Mouse (Mus musculus): Measurements from ENCODE around the gene Ndufa10. TPM values are rescaled to one million over a fixed set of nuclear protein-coding genes. Genes with fewer than 3 reads are reported as not detected.
"Not testable (repeated sequence)": the region's sequence is repeated elsewhere in the genome, so short reads cannot be mapped to it uniquely, and the experiment has no call there.

The Ndufa10 gene
- 1,000 to 10,000 TPM; 1,015 to 1,018 TPM for total RNA-seq (2021)

GRCm38 (mm10) chr1:92473165-92474041 is at the start of gene Ndufa10:
Gene Ndufa10, minus strand, starts transcription at chr1:92473860.
- DNase-seq (ENCODE audit: low spot score), result peak; percentile 83
- intact Hi-C loops (cut with DNase I), result loop anchor here (5.0 to 10.0 kb wide), 2 partner anchors 169 to 929 kb away; partner anchors contain the start of genes Asb1 and Cops9

- intact Hi-C loops (cut with DNase I), result loop anchor here (1.0 to 2.0 kb wide), 2 partner anchors 89 to 127 kb away; partner anchors contain the start of gene Otos
- no peak for DNase-seq (ENCODE audit: low spot score)
Measured at GRCm38 (mm10) chr1:92521376-92521775, 47.7 kb upstream of the Ndufa10 start.

GRCm38 (mm10) chr1:92519046-92519445 is 45.4 kb upstream of the Ndufa10 start:
- DNase-seq (ENCODE audit: low spot score), result no peak
- intact Hi-C loops (cut with DNase I), result no loop called here

- no peak for DNase-seq (ENCODE audit: low spot score)
- intact Hi-C loops (cut with DNase I), result no loop called here
Measured at GRCm38 (mm10) chr1:92518561-92518960, 44.9 kb upstream of the Ndufa10 start, which contains the start of gene Olfr1414. Gene Olfr1414, minus strand, starts transcription at chr1:92518661.

GRCm38 (mm10) chr1:92515390-92515789 is 41.7 kb upstream of the Ndufa10 start:
- intact Hi-C loops (cut with DNase I), result no loop called here
- no peak for DNase-seq (ENCODE audit: low spot score)

GRCm38 (mm10) chr1:92511646-92512045 is 38.0 kb upstream of the Ndufa10 start:
- intact Hi-C loops (cut with DNase I); DNase-seq (ENCODE audit: low spot score): not testable (repeated sequence)

GRCm38 (mm10) chr1:92496001-92496400 is 22.3 kb upstream of the Ndufa10 start, which contains the start of gene Olfr1415:
Gene Olfr1415, minus strand, starts transcription at chr1:92496101.
- intact Hi-C loops (cut with DNase I), result no loop called here
- no peak for DNase-seq (ENCODE audit: low spot score)

- intact Hi-C loops (cut with DNase I), result no loop called here
- no peak for DNase-seq (ENCODE audit: low spot score)
Measured at GRCm38 (mm10) chr1:92485013-92485412, 11.4 kb upstream of the Ndufa10 start, which contains the start of gene Olfr1416. Gene Olfr1416, minus strand, starts transcription at chr1:92485113.

- intact Hi-C loops (cut with DNase I), result loop anchor here (5.0 to 10.0 kb wide), 2 partner anchors 168 to 929 kb away; partner anchors contain the start of genes Asb1 and Cops9
Measured at GRCm38 (mm10) chr1:92474066-92474578, 462 bp upstream of the Ndufa10 start.

GRCm38 (mm10) chr1:92468891-92469290 is 4.8 kb downstream of the Ndufa10 start:
- intact Hi-C loops (cut with DNase I), result no loop called here
- no peak for DNase-seq (ENCODE audit: low spot score)

More at GRCm38 (mm10) chr1:92474066-92474578, 462 bp upstream of the Ndufa10 start:
- DNase-seq (ENCODE audit: low spot score), result no peak

GRCm38 (mm10) chr1:92458416-92458815 is 15.2 kb downstream of the Ndufa10 start:
- intact Hi-C loops (cut with DNase I), result loop anchor here (10.0 kb wide), 2 partner anchors 284 to 334 kb away; no protein-coding TSS in a partner anchor
- no peak for DNase-seq (ENCODE audit: low spot score)

GRCm38 (mm10) chr1:92457758-92458157 is 15.9 kb downstream of the Ndufa10 start:
- DNase-seq (ENCODE audit: low spot score), result no peak
- intact Hi-C loops (cut with DNase I), result loop anchor here (10.0 kb wide), 2 partner anchors 283 to 333 kb away; no protein-coding TSS in a partner anchor

GRCm38 (mm10) chr1:92453751-92454445 is 19.8 kb downstream of the Ndufa10 start:
- no peak for DNase-seq (ENCODE audit: low spot score)
- intact Hi-C loops (cut with DNase I), result loop anchor here (2.0 to 10.0 kb wide), 4 partner anchors 279 to 542 kb away; no protein-coding TSS in a partner anchor

GRCm38 (mm10) chr1:92448293-92448692 is 25.4 kb downstream of the Ndufa10 start:
- intact Hi-C loops (cut with DNase I), result no loop called here
- DNase-seq (ENCODE audit: low spot score), result no peak

GRCm38 (mm10) chr1:92441453-92442063 is 32.1 kb downstream of the Ndufa10 start:
- DNase-seq (ENCODE audit: low spot score), result no peak
- intact Hi-C loops (cut with DNase I), result no loop called here

- no peak for DNase-seq (ENCODE audit: low spot score)
- intact Hi-C loops (cut with DNase I), result no loop called here
Measured at GRCm38 (mm10) chr1:92440066-92440750, 33.5 kb downstream of the Ndufa10 start.

GRCm38 (mm10) chr1:92437678-92438271 is 35.9 kb downstream of the Ndufa10 start:
- intact Hi-C loops (cut with DNase I), result loop anchor here (5.0 to 10.0 kb wide), 3 partner anchors 60 to 173 kb away; no protein-coding TSS in a partner anchor
- DNase-seq (ENCODE audit: low spot score), result peak; percentile 31

GRCm38 (mm10) chr1:92436831-92437321 is 36.8 kb downstream of the Ndufa10 start:
- DNase-seq (ENCODE audit: low spot score), result no peak
- intact Hi-C loops (cut with DNase I), result loop anchor here (5.0 to 10.0 kb wide), 3 partner anchors 60 to 172 kb away; no protein-coding TSS in a partner anchor
